Mouse (Mus musculus) ES-Bruce4 (cell line): Measurements from ENCODE around the gene Pik3r6. TPM values are rescaled to one million over a fixed set of nuclear protein-coding genes. Genes with fewer than 3 reads are reported as not detected.

Experiments
- H3K27ac ChIP-seq: 2 replicates; pipeline ENCODE4 v1.5.1; 2012; ENCODE audit warnings: low read length, inconsistent platforms; ENCODE audit not compliant: insufficient read depth
- H3K27me3 ChIP-seq: 2 replicates; pipeline ENCODE4 v1.6.1; 2012; ENCODE audit warnings: mild to moderate bottlenecking, low read length, inconsistent platforms; ENCODE audit not compliant: control insufficient read depth, poor library complexity, insufficient read depth, severe bottlenecking
- H3K36me3 ChIP-seq: 2 replicates; pipeline ENCODE4 v1.6.1; 2012; ENCODE audit warnings: inconsistent platforms, mild to moderate bottlenecking, low read length, moderate library complexity; ENCODE audit not compliant: control insufficient read depth, poor library complexity, insufficient read depth, severe bottlenecking
- H3K4me1 ChIP-seq: one replicate; pipeline ENCODE4 v1.8.1; 2011; ENCODE audit warnings: low read length; ENCODE audit not compliant: control insufficient read depth, insufficient read depth
- H3K4me3 ChIP-seq: 2 replicates; pipeline ENCODE4 v1.5.1; 2011; ENCODE audit warnings: low read depth, mild to moderate bottlenecking, low read length
- H3K9ac ChIP-seq: 2 replicates; pipeline ENCODE4 v1.6.1; 2012; ENCODE audit warnings: low read depth, mild to moderate bottlenecking, inconsistent platforms; ENCODE audit not compliant: poor library complexity, severe bottlenecking
- H3K9me3 ChIP-seq: replicated peaks from 2 replicates; pipeline ENCODE4 v1.6.1; 2012; ENCODE audit warnings: mild to moderate bottlenecking, low read length, inconsistent platforms; ENCODE audit not compliant: control insufficient read depth, poor library complexity, insufficient read depth, severe bottlenecking
- CTCF ChIP-seq: IDR thresholded peaks from one replicate; pipeline ENCODE4 v1.8.1; 2011; ENCODE audit warnings: low read depth, low read length
- EP300 ChIP-seq: IDR thresholded peaks from 2 replicates; pipeline ENCODE4 v1.6.1; 2011; ENCODE audit warnings: low read depth, low read length; ENCODE audit not compliant: insufficient read depth
- POLR2A ChIP-seq: IDR thresholded peaks from one replicate; pipeline ENCODE4 v1.8.1; 2011; ENCODE audit warnings: low read length; ENCODE audit not compliant: insufficient read depth
- polyA plus RNA-seq: library from polyadenylated mRNA; stranded (reverse); fragments of >200 nt; gene quantifications from 2 replicates; pipeline ENCODE4 v1.2.4, GENCODE M21; 2011; ENCODE audit warnings: low read depth; ENCODE audit not compliant: missing spikeins, insufficient read depth, insufficient read length

Gene Pik3r6
- polyA plus RNA-seq, 1 experiment: not detected

GRCm38 (mm10) chr11:68464260-68464659 lies 38.6 kb upstream of the Pik3r6 start:
- Histone ChIP-seq H3K4me3 (no peak overlapping the region), H3K4me1 (no peaks in the 10 kb centered on the region), H3K9ac (no peak overlapping the region), H3K36me3 (no peaks in the 10 kb centered on the region), H3K9me3 (no peaks in the 10 kb centered on the region), H3K27me3 (no peaks in the 10 kb centered on the region), H3K27ac (no peak overlapping the region)
- no peak for TF ChIP-seq EP300
- no peak for TF ChIP-seq CTCF

- H3K9me3 ChIP-seq: no peaks in the 10 kb centered on the region
- H3K27ac ChIP-seq: no peak overlapping the region
- no peaks in the 10 kb centered on the region for H3K27me3 ChIP-seq
- no peaks in the 10 kb centered on the region for H3K4me1 ChIP-seq
- H3K36me3 ChIP-seq: no peaks in the 10 kb centered on the region
- no peak overlapping the region for H3K4me3 ChIP-seq
- no peak overlapping the region for H3K9ac ChIP-seq
- TF ChIP-seq CTCF (no peak), EP300 (no peak), POLR2A (no peak)
Observed at GRCm38 (mm10) chr11:68465090-68465489, 37.7 kb upstream of the Pik3r6 start.

- TF ChIP-seq EP300: no peak
- no peak for TF ChIP-seq POLR2A
- TF ChIP-seq CTCF: no peak
- no peak overlapping the region for H3K9ac ChIP-seq
Observed at GRCm38 (mm10) chr11:68467441-68467840, 35.4 kb upstream of the Pik3r6 start.

GRCm38 (mm10) chr11:68467962-68468612 lies 34.7 kb upstream of the Pik3r6 start:
- Histone ChIP-seq H3K9ac (no peak overlapping the region), H3K27me3 (no peaks in the 10 kb centered on the region), H3K4me1 (no peaks in the 10 kb centered on the region), H3K9me3 (no peaks in the 10 kb centered on the region), H3K4me3 (no peak overlapping the region), H3K27ac (no peak overlapping the region), H3K36me3 (no peaks in the 10 kb centered on the region)
- TF ChIP-seq POLR2A: no peak
- TF ChIP-seq EP300: no peak
- TF ChIP-seq CTCF: no peak

More at GRCm38 (mm10) chr11:68467441-68467840, 35.4 kb upstream of the Pik3r6 start:
- no peak overlapping the region for H3K4me3 ChIP-seq
- no peaks in the 10 kb centered on the region for H3K9me3 ChIP-seq
- H3K36me3 ChIP-seq: no peaks in the 10 kb centered on the region
- H3K27ac ChIP-seq: no peak overlapping the region
- no peaks in the 10 kb centered on the region for H3K27me3 ChIP-seq
- H3K4me1 ChIP-seq: no peaks in the 10 kb centered on the region

GRCm38 (mm10) chr11:68468886-68469285 lies 33.9 kb upstream of the Pik3r6 start:
- TF ChIP-seq POLR2A: no peak
- TF ChIP-seq CTCF: no peak
- TF ChIP-seq EP300: no peak
- Histone ChIP-seq H3K9me3 (no peaks in the 10 kb centered on the region), H3K36me3 (no peaks in the 10 kb centered on the region), H3K9ac (no peak overlapping the region), H3K4me3 (no peak overlapping the region), H3K27me3 (no peaks in the 10 kb centered on the region), H3K27ac (no peak overlapping the region), H3K4me1 (no peaks in the 10 kb centered on the region)

GRCm38 (mm10) chr11:68472162-68472849 lies 30.5 kb upstream of the Pik3r6 start:
- no peak overlapping the region for H3K9ac ChIP-seq
- no peak for TF ChIP-seq EP300
- TF ChIP-seq POLR2A: no peak
- TF ChIP-seq CTCF: no peak
- no peaks in the 10 kb centered on the region for H3K27me3 ChIP-seq
- H3K27ac ChIP-seq: no peak overlapping the region
- H3K4me1 ChIP-seq: no peaks in the 10 kb centered on the region
- no peaks in the 10 kb centered on the region for H3K9me3 ChIP-seq
- no peaks in the 10 kb centered on the region for H3K36me3 ChIP-seq
- H3K4me3 ChIP-seq: no peak overlapping the region
